Mouse (Mus musculus) heart, postnatal 36 days (tissue): ENCODE measurements around the gene H2-T24. TPM values are rescaled to one million over a fixed set of nuclear protein-coding genes. Genes with fewer than 3 reads are reported as not detected.
"Not testable (repeated sequence)": the region's sequence is repeated elsewhere in the genome, so short reads cannot be mapped to it uniquely, and the experiment has no call there.

ENCODE experiments used
- DNase-seq, 2 experiments: peaks; one replicate each; pipeline ENCODE4 v3.0.0; 2021 to 2022
- intact Hi-C: fragments of 180-260 bp; cut with DNase I; formaldehyde crosslinking; loops from one replicate; pipeline ENCODE4 v1.15.1; 2025
- total RNA-seq, 2 experiments: library from RNA; stranded (reverse); gene quantifications; 2 replicates each; pipeline ENCODE4 v1.2.3; 2021

The H2-T24 gene
- total RNA-seq, 2 experiments from 2014 or later, result 6.5 to 14.0 TPM

- intact Hi-C loops, result no loop called here
- no peak for DNase-seq
Measured at GRCm38 (mm10) chr17:36025901-36026300, 5.5 kb upstream of the H2-T24 start.

GRCm38 (mm10) chr17:36025197-36025596, 4.8 kb upstream of the H2-T24 start:
- intact Hi-C loops, result no loop called here

DNA sequence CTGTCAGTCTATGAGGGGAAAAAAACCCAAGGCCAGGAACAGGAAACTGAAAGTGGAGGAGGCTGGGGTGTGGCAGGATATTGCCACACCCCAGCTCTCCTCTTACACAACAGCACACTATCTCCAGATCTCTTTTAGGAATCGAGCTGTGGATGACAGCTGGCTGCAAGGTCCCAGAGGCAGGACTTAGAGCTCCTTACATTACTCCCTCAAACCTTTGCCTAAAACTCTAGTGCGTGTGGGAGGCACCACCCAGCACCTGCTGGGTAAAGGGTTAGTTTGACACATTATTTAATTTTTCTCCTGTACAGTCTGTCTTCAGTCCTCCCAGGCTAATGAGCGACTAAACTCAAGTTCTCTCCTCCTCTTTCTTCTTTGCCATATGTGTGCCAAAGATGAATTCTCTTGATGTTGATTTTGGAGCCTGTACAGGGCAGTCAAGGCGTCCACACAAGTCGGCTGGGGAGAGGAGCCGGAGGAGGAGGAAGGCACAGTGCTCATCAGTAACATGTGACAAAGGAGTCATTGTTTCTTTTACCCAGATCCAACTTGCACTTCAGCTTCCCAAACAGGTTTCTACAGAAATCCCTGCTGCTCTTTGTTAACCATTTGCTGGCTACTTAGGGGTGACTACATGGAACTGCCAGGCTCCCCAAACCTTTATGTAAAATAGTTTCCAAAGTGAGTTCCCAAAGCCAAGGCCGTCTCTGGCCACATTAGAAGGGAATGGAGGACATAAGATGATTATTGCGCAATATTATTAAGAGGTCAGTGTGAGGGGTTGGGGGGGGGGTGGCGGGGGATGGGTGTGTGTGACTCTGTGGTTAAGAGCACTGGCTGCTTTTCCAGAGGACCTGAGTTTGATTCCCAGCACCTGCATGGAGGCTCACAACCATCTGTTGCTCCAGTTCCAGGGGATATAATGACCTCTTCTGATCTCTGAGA, 3.6 kb upstream of the H2-T24 start:
- DNase-seq, result peak; percentile 39 to 54
- intact Hi-C loops, result no loop called here

More at GRCm38 (mm10) chr17:36025197-36025596, 4.8 kb upstream of the H2-T24 start:
- no peak for DNase-seq

- intact Hi-C loops, result no loop called here
- DNase-seq, result no peak
Measured at GRCm38 (mm10) chr17:36022922-36023321, 2.6 kb upstream of the H2-T24 start.

GRCm38 (mm10) chr17:36022098-36022497, 1.7 kb upstream of the H2-T24 start:
- intact Hi-C loops, result no loop called here
- DNase-seq, result no peak

- intact Hi-C loops, result no loop called here
Measured at GRCm38 (mm10) chr17:36021309-36021708, 949 bp upstream of the H2-T24 start.

GRCm38 (mm10) chr17:36019519-36019918, 841 bp downstream of the H2-T24 start:
- DNase-seq, result no peak
- intact Hi-C loops, result no loop called here

More at GRCm38 (mm10) chr17:36021309-36021708, 949 bp upstream of the H2-T24 start:
- no peak for DNase-seq

DNA sequence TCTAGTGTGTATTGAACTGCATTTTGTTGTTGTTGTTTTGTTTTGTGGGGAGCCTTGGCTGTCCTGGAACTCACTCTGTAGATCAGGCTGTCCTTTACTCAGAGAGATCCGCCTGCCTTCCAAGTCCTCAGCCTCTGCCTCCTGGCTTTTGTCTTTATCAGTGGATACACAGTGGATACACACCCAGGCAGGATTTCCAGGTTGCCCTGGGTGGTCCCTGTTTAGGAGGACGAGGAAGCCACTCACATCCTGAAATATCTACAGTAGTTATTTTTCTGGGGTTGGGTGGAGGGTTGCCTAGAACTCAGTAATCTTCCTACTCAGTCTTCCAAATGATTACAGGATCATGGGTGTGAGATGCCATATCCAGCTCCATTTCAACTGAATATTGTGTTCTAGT, 1.4 kb downstream of the H2-T24 start:
- intact Hi-C loops, result no loop called here
- peak in 1 of 2 experiments; percentile 43 for DNase-seq

- no peak for DNase-seq
- intact Hi-C loops, result no loop called here
Measured at GRCm38 (mm10) chr17:36017046-36017445, 3.3 kb downstream of the H2-T24 start.

DNA sequence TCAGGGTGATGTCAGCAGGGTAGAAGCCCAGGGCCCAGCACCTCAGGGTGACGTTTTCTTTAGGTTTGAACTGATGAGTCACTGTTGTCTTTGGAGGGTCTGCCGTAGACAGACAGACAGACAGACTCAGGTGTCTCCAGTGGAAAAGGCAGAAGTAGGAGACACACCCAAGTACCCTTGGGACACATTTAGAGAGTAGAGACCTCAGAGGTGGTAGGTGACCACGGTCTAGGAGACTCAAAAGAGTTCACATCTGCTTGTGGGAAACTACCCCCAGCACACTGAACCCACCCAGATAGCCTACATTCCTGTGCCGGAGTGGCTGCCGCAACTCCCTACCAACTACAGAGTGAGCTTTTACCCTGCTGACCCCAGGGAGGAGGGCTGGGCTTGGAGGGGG, 5.4 kb downstream of the H2-T24 start:
- intact Hi-C loops, result no loop called here
- no peak for DNase-seq

DNA sequence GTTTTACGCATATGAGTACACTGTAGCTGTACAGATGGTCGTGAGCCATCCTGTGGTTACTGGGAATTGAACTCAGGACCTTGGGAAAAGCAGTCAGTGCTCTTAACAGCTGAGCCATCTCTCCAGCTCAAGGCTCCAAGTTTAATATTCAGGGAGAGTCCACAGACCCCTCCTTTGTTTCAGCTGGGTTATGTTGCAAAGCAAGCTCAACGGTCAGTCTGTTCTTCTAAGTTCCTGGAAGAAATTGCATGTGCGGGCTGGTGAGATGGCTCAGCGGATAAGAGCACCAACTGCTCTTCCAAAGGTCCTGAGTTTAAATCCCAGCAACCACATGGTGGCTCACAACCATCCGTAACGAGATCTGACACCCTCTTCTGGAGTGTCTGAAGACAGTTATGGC, 16.0 kb downstream of the H2-T24 start:
- intact Hi-C loops, DNase-seq: not testable (repeated sequence)

DNA sequence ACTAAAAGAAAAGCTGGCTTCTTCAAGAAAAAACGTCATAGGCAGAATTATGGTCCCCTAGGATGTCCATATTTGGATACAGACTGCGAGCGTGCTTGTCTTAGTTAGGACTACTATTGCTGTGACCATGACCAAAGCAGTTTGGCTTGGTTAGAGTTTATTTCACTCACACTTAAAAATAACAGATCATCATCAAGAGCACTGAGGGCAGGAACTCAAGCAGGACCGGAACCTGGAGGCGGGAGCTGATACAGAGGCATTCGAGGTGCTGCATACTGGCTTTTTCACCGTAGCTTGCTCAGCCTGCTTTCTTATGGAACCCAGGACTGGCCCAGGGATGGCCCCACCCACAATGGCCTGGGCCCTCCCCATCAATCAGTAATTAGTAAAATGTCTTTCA, 17.0 kb downstream of the H2-T24 start:
- DNase-seq, result no peak
- intact Hi-C loops, result no loop called here

- intact Hi-C loops, result no loop called here
Measured at GRCm38 (mm10) chr17:36001966-36002365, 18.4 kb downstream of the H2-T24 start.

DNA sequence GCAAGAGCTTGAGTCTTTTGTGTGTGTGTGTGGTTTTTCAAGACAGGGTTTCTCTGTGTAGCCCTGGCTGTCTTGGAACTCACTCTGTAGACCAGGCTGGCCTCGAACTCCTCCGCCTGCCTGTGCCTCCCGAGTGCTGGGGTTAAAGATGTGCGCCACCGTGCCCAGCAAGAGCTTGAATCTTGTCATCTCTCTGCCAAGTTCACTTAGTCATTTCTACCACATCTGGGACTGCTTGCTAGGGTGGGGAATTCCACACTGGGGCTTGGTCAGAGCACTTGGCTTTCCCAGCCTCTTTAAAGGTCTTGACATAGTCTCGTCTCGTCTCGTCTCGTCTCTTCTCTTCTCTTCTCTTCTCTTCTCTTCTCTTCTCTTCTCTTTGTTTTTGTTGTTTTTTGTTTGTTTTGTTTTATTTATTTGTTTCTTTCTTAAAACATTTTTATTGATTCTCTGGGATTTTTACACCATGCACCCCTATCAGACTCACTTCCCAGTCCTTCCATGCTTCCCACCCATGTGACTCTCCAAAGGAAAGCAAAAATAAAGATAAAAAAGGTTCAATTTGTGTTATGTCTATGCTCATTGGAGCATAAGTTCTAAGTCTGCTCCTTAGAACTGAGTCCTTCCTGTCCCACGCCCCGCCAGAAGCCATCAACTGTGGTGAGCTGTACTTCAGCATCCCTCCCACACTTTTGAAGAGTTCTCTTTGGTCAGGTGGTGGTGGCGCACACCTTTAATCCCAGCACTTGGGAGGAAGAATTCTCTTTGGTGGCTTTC, 19.1 kb downstream of the H2-T24 start:
- no peak for DNase-seq
- intact Hi-C loops, result no loop called here

More at GRCm38 (mm10) chr17:36001966-36002365, 18.4 kb downstream of the H2-T24 start:
- DNase-seq, result no peak

- DNase-seq, result no peak
- intact Hi-C loops, result no loop called here
Measured at GRCm38 (mm10) chr17:36000349-36000748, 20.0 kb downstream of the H2-T24 start.

- DNase-seq, result no peak
- intact Hi-C loops, result no loop called here
Measured at GRCm38 (mm10) chr17:35999356-35999755, 21.0 kb downstream of the H2-T24 start.

- intact Hi-C loops, result no loop called here
- DNase-seq, result no peak
Measured at GRCm38 (mm10) chr17:35998545-35999305, 21.6 kb downstream of the H2-T24 start.

GRCm38 (mm10) chr17:35997713-35998510, 22.4 kb downstream of the H2-T24 start:
- no peak for DNase-seq
- intact Hi-C loops, result loop anchor here (1.0 to 2.0 kb wide), 4 partner anchors 22 to 195 kb away; partner anchors contain the start of gene H2-T24

DNA sequence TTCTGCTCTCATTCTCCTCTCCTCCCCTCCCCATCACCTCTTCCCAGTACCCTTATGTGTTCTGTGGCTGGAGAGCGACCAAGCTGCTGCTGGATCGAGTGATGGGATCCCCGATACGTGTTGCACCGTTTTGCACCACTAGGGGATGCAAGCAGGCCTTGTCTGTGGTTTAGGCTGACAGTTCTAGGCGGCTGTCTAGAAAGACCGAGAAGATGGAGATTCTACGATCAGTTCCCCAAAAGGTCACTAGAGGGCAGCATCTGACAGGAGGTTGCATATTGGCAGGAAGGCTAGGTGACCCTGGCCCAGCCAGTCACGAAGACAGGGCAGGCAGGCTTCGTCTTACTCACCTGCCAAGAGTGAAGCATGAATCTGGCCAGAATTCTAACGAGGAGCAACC, 23.4 kb downstream of the H2-T24 start:
- DNase-seq, result peak; percentile 97
- intact Hi-C loops, result loop anchor here (1.0 to 2.0 kb wide), 4 partner anchors 23 to 196 kb away; partner anchors contain the start of gene H2-T24

DNA sequence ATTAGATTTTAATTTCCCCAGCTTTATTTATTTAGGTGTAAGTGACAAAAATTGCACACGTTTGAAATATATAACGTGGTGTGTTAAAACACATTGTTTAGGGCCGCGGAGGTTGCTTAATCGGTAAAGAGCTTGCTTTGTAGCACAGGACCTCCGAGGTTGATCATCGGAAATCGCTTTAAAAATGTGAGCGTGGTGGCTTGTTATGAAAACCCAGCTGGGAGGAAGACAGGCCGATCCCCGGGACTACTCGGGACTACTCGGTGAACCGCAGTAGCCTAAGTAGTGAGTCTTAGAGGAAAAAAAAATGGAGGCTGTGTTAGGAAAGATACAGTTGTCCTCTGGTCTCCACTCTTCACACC, 25.5 kb downstream of the H2-T24 start:
- no peak for DNase-seq
- intact Hi-C loops, result loop anchor here (5.0 kb wide), 1 partner anchor 168 kb away; no protein-coding TSS in a partner anchor
